Mouse (Mus musculus): Measurements from ENCODE around the gene Bhmt2. TPM values are rescaled to one million over a fixed set of nuclear protein-coding genes. Genes with fewer than 3 reads are reported as not detected.

Gene Bhmt2
- polyA plus RNA-seq, 1 experiment, result not detected

- no peak for TF ChIP-seq CTCF (IDR thresholded peaks at IDR 0.05; ENCODE audit: control insufficient read depth, insufficient read depth, insufficient read length)
- TF ChIP-seq USF1 (IDR thresholded peaks at IDR 0.05; ENCODE audit: low read depth), result no peak
- no peaks in the 10 kb centered on the region for H3K27me3 ChIP-seq (ENCODE audit: control insufficient read depth, insufficient read depth, insufficient read length)
- no peaks in the 10 kb centered on the region for H3K79me3 ChIP-seq (ENCODE audit: low read depth)
- no peaks in the 10 kb centered on the region for H3K36me3 ChIP-seq (ENCODE audit: control insufficient read depth, insufficient read depth)
- no peak overlapping the region for H3K4me3 ChIP-seq (ENCODE audit: insufficient read depth, poor library complexity, severe bottlenecking)
- H3K79me2 ChIP-seq (ENCODE audit: control insufficient read depth, insufficient read depth), result no peaks in the 10 kb centered on the region
- H3ac ChIP-seq (ENCODE audit: control insufficient read depth, insufficient read length, low read depth), result no peak overlapping the region
Observed at GRCm38 (mm10) chr13:93673296-93673695, 806 bp downstream of the Bhmt2 start.

- H3K4me3 ChIP-seq (ENCODE audit: insufficient read depth, poor library complexity, severe bottlenecking), result no peak overlapping the region
- no peaks in the 10 kb centered on the region for H3K27me3 ChIP-seq (ENCODE audit: control insufficient read depth, insufficient read depth, insufficient read length)
- H3K79me2 ChIP-seq (ENCODE audit: control insufficient read depth, insufficient read depth), result no peaks in the 10 kb centered on the region
- H3K36me3 ChIP-seq (ENCODE audit: control insufficient read depth, insufficient read depth), result no peaks in the 10 kb centered on the region
- H3K79me3 ChIP-seq (ENCODE audit: low read depth), result no peaks in the 10 kb centered on the region
- TF ChIP-seq CEBPB (IDR thresholded peaks at IDR 0.05; ENCODE audit: low read depth) (no peak), MAX (IDR thresholded peaks at IDR 0.05) (no peak), USF1 (IDR thresholded peaks at IDR 0.05; ENCODE audit: low read depth) (no peak), MYOG (IDR thresholded peaks at IDR 0.05; ENCODE audit: control insufficient read depth, extremely low read depth, insufficient read length) (no peak), MYOD1 (IDR thresholded peaks at IDR 0.05; ENCODE audit: control insufficient read depth, insufficient read length, low read depth) (no peak), CTCF (IDR thresholded peaks at IDR 0.05; ENCODE audit: control insufficient read depth, insufficient read depth, insufficient read length) (no peak), FOSL1 (IDR thresholded peaks at IDR 0.05; ENCODE audit: insufficient read depth, low read length, poor library complexity, severe bottlenecking) (no peak)
- no peak overlapping the region for H3ac ChIP-seq (ENCODE audit: control insufficient read depth, insufficient read length, low read depth)
Observed at GRCm38 (mm10) chr13:93672371-93672770, 1.7 kb downstream of the Bhmt2 start.

GRCm38 (mm10) chr13:93667586-93667985 lies 6.5 kb downstream of the Bhmt2 start:
- Histone ChIP-seq H3K4me3 (ENCODE audit: insufficient read depth, poor library complexity, severe bottlenecking) (no peak overlapping the region), H3K36me3 (ENCODE audit: control insufficient read depth, insufficient read depth) (no peaks in the 10 kb centered on the region), H3K27me3 (ENCODE audit: control insufficient read depth, insufficient read depth, insufficient read length) (no peaks in the 10 kb centered on the region), H3K79me3 (ENCODE audit: low read depth) (no peaks in the 10 kb centered on the region), H3K79me2 (ENCODE audit: control insufficient read depth, insufficient read depth) (no peaks in the 10 kb centered on the region), H3ac (ENCODE audit: control insufficient read depth, insufficient read length, low read depth) (no peak overlapping the region)
- TF ChIP-seq USF1 (IDR thresholded peaks at IDR 0.05; ENCODE audit: low read depth) (no peak), FOSL1 (IDR thresholded peaks at IDR 0.05; ENCODE audit: insufficient read depth, low read length, poor library complexity, severe bottlenecking) (no peak), MAX (IDR thresholded peaks at IDR 0.05) (no peak), CEBPB (IDR thresholded peaks at IDR 0.05; ENCODE audit: low read depth) (no peak), MYOD1 (IDR thresholded peaks at IDR 0.05; ENCODE audit: control insufficient read depth, insufficient read length, low read depth) (no peak), CTCF (IDR thresholded peaks at IDR 0.05; ENCODE audit: control insufficient read depth, insufficient read depth, insufficient read length) (no peak), MYOG (IDR thresholded peaks at IDR 0.05; ENCODE audit: control insufficient read depth, extremely low read depth, insufficient read length) (no peak)

GRCm38 (mm10) chr13:93657941-93658340 lies 16.2 kb downstream of the Bhmt2 start:
- H3K79me3 ChIP-seq (ENCODE audit: low read depth), result no peaks in the 10 kb centered on the region
- H3K79me2 ChIP-seq (ENCODE audit: control insufficient read depth, insufficient read depth), result no peaks in the 10 kb centered on the region
- H3K4me3 ChIP-seq (ENCODE audit: insufficient read depth, poor library complexity, severe bottlenecking), result no peak overlapping the region
- H3K27me3 ChIP-seq (ENCODE audit: control insufficient read depth, insufficient read depth, insufficient read length), result no peaks in the 10 kb centered on the region
- no peak overlapping the region for H3ac ChIP-seq (ENCODE audit: control insufficient read depth, insufficient read length, low read depth)
- H3K36me3 ChIP-seq (ENCODE audit: control insufficient read depth, insufficient read depth), result no peaks in the 10 kb centered on the region
- TF ChIP-seq FOSL1 (IDR thresholded peaks at IDR 0.05; ENCODE audit: insufficient read depth, low read length, poor library complexity, severe bottlenecking), result no peak
- no peak for TF ChIP-seq MYOG (IDR thresholded peaks at IDR 0.05; ENCODE audit: control insufficient read depth, extremely low read depth, insufficient read length)
- no peak for TF ChIP-seq MYOD1 (IDR thresholded peaks at IDR 0.05; ENCODE audit: control insufficient read depth, insufficient read length, low read depth)
- TF ChIP-seq USF1 (IDR thresholded peaks at IDR 0.05; ENCODE audit: low read depth), result no peak
- TF ChIP-seq MAX (IDR thresholded peaks at IDR 0.05), result no peak
- TF ChIP-seq CTCF (IDR thresholded peaks at IDR 0.05; ENCODE audit: control insufficient read depth, insufficient read depth, insufficient read length), result no peak

- TF ChIP-seq MAX (IDR thresholded peaks at IDR 0.05), result no peak
- no peak for TF ChIP-seq FOSL1 (IDR thresholded peaks at IDR 0.05; ENCODE audit: insufficient read depth, low read length, poor library complexity, severe bottlenecking)
- TF ChIP-seq CTCF (IDR thresholded peaks at IDR 0.05; ENCODE audit: control insufficient read depth, insufficient read depth, insufficient read length), result no peak
- TF ChIP-seq CEBPB (IDR thresholded peaks at IDR 0.05; ENCODE audit: low read depth), result no peak
- TF ChIP-seq USF1 (IDR thresholded peaks at IDR 0.05; ENCODE audit: low read depth), result no peak
- TF ChIP-seq MYOG (IDR thresholded peaks at IDR 0.05; ENCODE audit: control insufficient read depth, extremely low read depth, insufficient read length), result no peak
- TF ChIP-seq MYOD1 (IDR thresholded peaks at IDR 0.05; ENCODE audit: control insufficient read depth, insufficient read length, low read depth), result no peak
- Histone ChIP-seq H3K27me3 (ENCODE audit: control insufficient read depth, insufficient read depth, insufficient read length) (no peaks in the 10 kb centered on the region), H3K36me3 (ENCODE audit: control insufficient read depth, insufficient read depth) (no peaks in the 10 kb centered on the region), H3K4me3 (ENCODE audit: insufficient read depth, poor library complexity, severe bottlenecking) (no peak overlapping the region), H3ac (ENCODE audit: control insufficient read depth, insufficient read length, low read depth) (no peak overlapping the region), H3K79me2 (ENCODE audit: control insufficient read depth, insufficient read depth) (no peaks in the 10 kb centered on the region), H3K79me3 (ENCODE audit: low read depth) (no peaks in the 10 kb centered on the region)
Observed at GRCm38 (mm10) chr13:93653382-93653781, 20.7 kb downstream of the Bhmt2 start.

GRCm38 (mm10) chr13:93648387-93649130 lies 25.5 kb downstream of the Bhmt2 start:
- Histone ChIP-seq H3K79me3 (ENCODE audit: low read depth) (no peaks in the 10 kb centered on the region), H3K79me2 (ENCODE audit: control insufficient read depth, insufficient read depth) (no peaks in the 10 kb centered on the region), H3K27me3 (ENCODE audit: control insufficient read depth, insufficient read depth, insufficient read length) (no peaks in the 10 kb centered on the region), H3ac (ENCODE audit: control insufficient read depth, insufficient read length, low read depth) (no peak overlapping the region), H3K36me3 (ENCODE audit: control insufficient read depth, insufficient read depth) (no peaks in the 10 kb centered on the region), H3K4me3 (ENCODE audit: insufficient read depth, poor library complexity, severe bottlenecking) (no peak overlapping the region)
- TF ChIP-seq MAX (IDR thresholded peaks at IDR 0.05) (no peak), MYOG (IDR thresholded peaks at IDR 0.05; ENCODE audit: control insufficient read depth, extremely low read depth, insufficient read length) (no peak), CEBPB (IDR thresholded peaks at IDR 0.05; ENCODE audit: low read depth) (no peak), MYOD1 (IDR thresholded peaks at IDR 0.05; ENCODE audit: control insufficient read depth, insufficient read length, low read depth) (no peak), FOSL1 (IDR thresholded peaks at IDR 0.05; ENCODE audit: insufficient read depth, low read length, poor library complexity, severe bottlenecking) (no peak), CTCF (IDR thresholded peaks at IDR 0.05; ENCODE audit: control insufficient read depth, insufficient read depth, insufficient read length) (no peak), USF1 (IDR thresholded peaks at IDR 0.05; ENCODE audit: low read depth) (no peak)
